Mouse (Mus musculus): ENCODE results near the gene Sptlc2.

- TF ChIP-seq CTCF (IDR thresholded peaks at IDR 0.05; ENCODE audit: extremely low read depth, insufficient read depth, low read length), result no peak
- no peak for TF ChIP-seq POLR2A (IDR thresholded peaks at IDR 0.05; ENCODE audit: extremely low read depth, insufficient read depth, low read length)
These were observed 6.2 kb upstream of the Sptlc2 start for GRCm38 (mm10) chr12:87394316-87394715.

Data from cortical plate, adult 2 months (tissue).